Mouse (Mus musculus): Measurements from ENCODE around the gene Vmn2r13. TPM values are rescaled to one million over a fixed set of nuclear protein-coding genes. Genes with fewer than 3 reads are reported as not detected.
"Not testable (repeated sequence)": the region's sequence is repeated elsewhere in the genome, so short reads cannot be mapped to it uniquely, and the experiment has no call there.

The Vmn2r13 gene
- not detected in 2 replicates for polyA plus RNA-seq (2016; fragmentation: Nextera tagmentation; extraction: Ambion mirVana)

DNA sequence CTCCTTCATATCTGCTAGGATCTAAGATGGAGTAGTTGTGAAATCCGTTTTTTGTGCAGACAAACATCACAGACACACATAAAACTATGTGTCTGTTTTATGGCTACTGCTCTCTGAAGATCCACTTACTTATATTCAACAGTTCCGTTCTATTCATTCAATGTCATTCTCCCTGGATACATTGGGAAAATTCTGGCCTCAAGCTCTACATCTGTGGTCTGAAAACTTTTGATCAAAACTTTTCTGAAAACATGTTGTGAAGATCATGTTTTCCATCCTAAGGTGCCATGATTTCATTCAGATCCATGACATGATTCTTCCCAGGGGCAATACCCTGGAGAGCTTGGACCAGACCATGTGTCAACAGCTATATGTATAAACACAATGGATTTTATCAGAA lies at the start of gene Vmn2r13:
Gene Vmn2r13 (minus strand): TSS at position 101 of the 400 bp plus-strand sequence.
- ATAC-seq (ENCODE audit: low FRiP score, low read depth); H3K27ac ChIP-seq; H3K9ac ChIP-seq; H3K36me3 ChIP-seq; H3K27me3 ChIP-seq (replicated peaks); H3K4me2 ChIP-seq (replicated peaks); H3K9me3 ChIP-seq; H3K4me3 ChIP-seq; H3K4me1 ChIP-seq: not testable (repeated sequence)
- WGBS: 58% methylated on average over 2 of the region's 2 CpGs

GRCm38 (mm10) chr5:109224608-109225007 lies 32.6 kb upstream of the Vmn2r13 start, which contains the start of gene Vmn2r14:
TSS of gene Vmn2r14 (minus strand) at chr5:109224708.
- no peak within 1 kb of the TSS for H3K4me3 ChIP-seq
- no peaks in the 10 kb centered on the region for H3K4me1 ChIP-seq

DNA sequence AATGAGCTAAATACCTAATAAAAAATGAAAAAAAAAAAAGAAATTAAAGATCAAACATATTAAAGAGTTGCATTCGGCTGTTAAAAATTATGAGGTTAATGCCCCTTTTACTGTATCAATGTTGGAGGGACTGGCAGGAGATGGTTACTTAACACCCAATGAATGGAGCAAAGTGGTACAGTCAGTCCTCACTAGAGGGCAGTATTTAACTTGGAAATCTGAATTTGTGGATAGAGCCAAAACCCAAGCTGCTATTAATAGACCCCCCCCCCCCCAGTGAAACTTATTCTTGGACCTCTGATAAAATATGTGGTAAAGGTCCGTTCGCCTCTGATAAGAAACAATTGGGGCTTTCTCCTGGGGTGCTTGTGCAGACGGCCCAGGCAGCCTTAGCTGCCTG lies 25.1 kb downstream of the Vmn2r13 start:
- WGBS: 92% methylated on average over 4 of the region's 4 CpGs

More at GRCm38 (mm10) chr5:109224608-109225007, 32.6 kb upstream of the Vmn2r13 start, which contains the start of gene Vmn2r14:
- Histone ChIP-seq H3K9me3 (peaks cover 11% of the 10 kb centered on the region), H3K27me3 (replicated peaks) (no peaks in the 10 kb centered on the region), H3K27ac (no peak within 1 kb of the TSS), H3K36me3 (no peaks in the 10 kb centered on the region), H3K4me2 (replicated peaks) (no peak within 1 kb of the TSS), H3K9ac (no peak within 1 kb of the TSS)
- WGBS: 71% methylated on average over 3 of the region's 3 CpGs
- ATAC-seq (ENCODE audit: low FRiP score, low read depth): no peak

DNA sequence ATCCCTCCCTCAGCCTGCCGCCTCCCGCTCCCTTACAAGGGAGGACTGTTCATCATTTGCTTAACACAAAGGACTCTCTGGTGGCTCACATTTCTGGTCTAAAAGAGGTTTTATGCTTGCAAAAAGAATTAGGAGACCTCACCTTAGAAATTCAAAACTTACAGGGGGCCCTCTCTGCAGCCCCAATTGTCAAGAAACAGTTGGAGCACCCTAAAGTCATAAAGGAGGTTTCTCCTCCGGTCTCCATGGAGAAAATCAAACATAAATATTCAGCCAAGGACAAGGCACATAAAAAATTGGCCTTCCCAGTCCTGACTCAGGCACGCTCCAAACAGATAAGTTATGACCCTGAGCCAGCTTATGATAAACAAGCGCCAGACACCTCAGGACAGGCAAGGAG lies 31.9 kb downstream of the Vmn2r13 start:
- Histone ChIP-seq H3K4me3 (no peak overlapping the region), H3K4me2 (replicated peaks) (no peak overlapping the region), H3K27ac (no peak overlapping the region), H3K9me3 (peaks cover 11% of the 10 kb centered on the region), H3K27me3 (replicated peaks) (no peaks in the 10 kb centered on the region), H3K4me1 (no peaks in the 10 kb centered on the region), H3K36me3 (no peaks in the 10 kb centered on the region), H3K9ac (no peak overlapping the region)
- ATAC-seq (ENCODE audit: low FRiP score, low read depth): no peak
- WGBS: 84% methylated on average over 5 of the region's 5 CpGs

More for the DNA sequence above, 25.1 kb downstream of the Vmn2r13 start:
- not testable (repeated sequence) for H3K36me3 ChIP-seq; H3K4me1 ChIP-seq; H3K27me3 ChIP-seq (replicated peaks); ATAC-seq (ENCODE audit: low FRiP score, low read depth); H3K9ac ChIP-seq; H3K4me3 ChIP-seq; H3K9me3 ChIP-seq; H3K4me2 ChIP-seq (replicated peaks); H3K27ac ChIP-seq

- not testable (repeated sequence) for H3K4me3 ChIP-seq; H3K4me1 ChIP-seq; H3K4me2 ChIP-seq (replicated peaks); H3K36me3 ChIP-seq; H3K27me3 ChIP-seq (replicated peaks); H3K27ac ChIP-seq; H3K9ac ChIP-seq; ATAC-seq (ENCODE audit: low FRiP score, low read depth)
- WGBS: 58% methylated on average over 1 of the region's 1 CpGs
- H3K9me3 ChIP-seq: peaks cover 11% of the 10 kb centered on the region
Measured at GRCm38 (mm10) chr5:109159576-109159975, 32.4 kb downstream of the Vmn2r13 start.

DNA sequence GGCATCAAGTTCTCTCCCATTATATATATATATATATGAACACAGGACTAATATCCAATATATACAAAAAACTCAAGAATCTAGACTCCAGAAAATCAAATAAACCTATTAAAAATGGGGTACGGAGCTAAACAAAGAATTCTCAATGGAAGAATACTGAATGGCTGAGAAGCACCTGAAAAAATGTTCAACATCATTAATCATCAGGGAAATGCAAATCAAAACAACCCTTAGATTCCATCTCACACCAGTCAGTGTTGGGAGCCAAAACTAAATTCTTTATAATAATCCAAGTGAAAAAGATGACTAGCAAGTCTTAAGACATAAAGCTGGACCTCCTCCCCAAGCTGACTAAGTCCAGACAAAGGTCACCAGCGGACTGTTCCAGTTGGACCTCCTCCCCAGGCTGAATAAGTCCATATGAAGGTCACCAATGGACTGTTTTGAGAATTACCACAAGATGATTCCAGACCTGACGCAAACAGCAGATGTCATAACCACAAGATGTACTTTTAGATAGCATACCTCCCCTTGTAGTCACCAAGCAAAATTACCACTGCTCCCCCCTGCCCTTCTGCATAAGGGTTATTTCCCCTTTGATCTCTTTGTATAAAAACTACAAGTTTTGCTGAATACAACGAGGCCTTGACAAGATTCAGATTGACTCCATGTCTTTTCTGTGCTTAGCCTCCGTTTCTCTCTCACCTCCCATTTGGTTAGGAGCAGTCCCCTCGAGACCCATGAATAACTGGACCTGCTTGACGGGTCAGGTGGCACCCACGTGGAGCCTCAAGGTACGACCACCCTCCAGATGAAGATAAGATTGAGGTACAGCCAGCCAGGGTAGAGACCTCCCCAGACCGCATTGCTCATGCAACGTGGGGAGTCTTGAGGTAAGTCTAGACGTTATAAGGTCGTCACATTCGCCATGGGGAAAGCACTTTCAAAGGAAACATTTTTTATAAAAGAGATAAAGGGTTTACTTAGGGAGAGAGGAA lies 33.2 kb downstream of the Vmn2r13 start:
- not testable (repeated sequence) for H3K36me3 ChIP-seq; H3K4me1 ChIP-seq; H3K27me3 ChIP-seq (replicated peaks); H3K4me3 ChIP-seq; H3K27ac ChIP-seq; ATAC-seq (ENCODE audit: low FRiP score, low read depth); H3K4me2 ChIP-seq (replicated peaks); H3K9ac ChIP-seq
- 81% methylated on average over 14 of the region's 14 CpGs for WGBS
- peaks cover 12% of the 10 kb centered on the region for H3K9me3 ChIP-seq

DNA sequence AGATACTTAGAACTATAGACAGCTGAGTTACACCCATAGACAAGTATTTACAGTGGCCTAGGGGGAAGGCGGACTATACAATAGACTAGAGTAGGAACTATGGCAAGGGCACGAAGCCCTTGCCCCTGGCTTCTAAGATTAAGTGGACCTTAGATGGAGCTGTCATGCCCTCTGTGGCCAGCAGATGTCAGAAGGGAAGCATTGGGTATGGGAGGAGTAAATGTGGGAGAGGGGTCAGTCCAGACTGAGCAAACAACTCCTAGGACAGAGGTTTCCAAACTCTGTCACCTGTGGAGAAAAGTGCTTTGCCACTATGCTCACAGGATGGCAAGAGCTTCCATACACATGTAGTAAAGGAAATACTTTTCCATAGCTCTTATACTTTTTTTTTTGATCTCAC lies 52.5 kb downstream of the Vmn2r13 start:
- WGBS: 75% methylated on average over 2 of the region's 2 CpGs

GRCm38 (mm10) chr5:109136731-109137130 lies 55.3 kb downstream of the Vmn2r13 start:
- Histone ChIP-seq H3K9ac (no peak overlapping the region), H3K27ac (no peak overlapping the region), H3K9me3 (peaks cover 18% of the 10 kb centered on the region; the same call in 1 of the 2 replicates), H3K4me1 (no peaks in the 10 kb centered on the region), H3K4me2 (replicated peaks) (no peak overlapping the region), H3K36me3 (no peaks in the 10 kb centered on the region), H3K4me3 (no peak overlapping the region), H3K27me3 (replicated peaks) (no peaks in the 10 kb centered on the region)
- 81% methylated on average over 2 of the region's 2 CpGs for WGBS
- ATAC-seq (ENCODE audit: low FRiP score, low read depth): no peak

More for the DNA sequence above, 52.5 kb downstream of the Vmn2r13 start:
- no peaks in the 10 kb centered on the region for H3K27me3 ChIP-seq (replicated peaks)
- no peak overlapping the region for H3K27ac ChIP-seq
- no peak overlapping the region for H3K4me2 ChIP-seq (replicated peaks)
- no peak overlapping the region for H3K9ac ChIP-seq
- H3K4me1 ChIP-seq: no peaks in the 10 kb centered on the region
- H3K4me3 ChIP-seq: no peak overlapping the region
- ATAC-seq (ENCODE audit: low FRiP score, low read depth): no peak
- no peaks in the 10 kb centered on the region for H3K36me3 ChIP-seq
- 0 out of 2 replicates have a peak, but pooled peaks cover 15% of the 10 kb centered on the region for H3K9me3 ChIP-seq

Other genes with a start within 250 kb of the Vmn2r13 start
- gene Vmn2r10, start 185.7 kb downstream of the Vmn2r13 start, polyA plus RNA-seq (2016; fragmentation: Nextera tagmentation; extraction: Ambion mirVana): not detected in 2 replicates
- not detected in 2 replicates for gene Vmn2r11, start 132.6 kb downstream of the Vmn2r13 start, polyA plus RNA-seq (2016; fragmentation: Nextera tagmentation; extraction: Ambion mirVana)
- gene Vmn2r12, start 94.2 kb downstream of the Vmn2r13 start, polyA plus RNA-seq (2016; fragmentation: Nextera tagmentation; extraction: Ambion mirVana): not detected in 2 replicates
- not detected in 2 replicates for gene Vmn2r14, start 32.5 kb upstream of the Vmn2r13 start, polyA plus RNA-seq (2016; fragmentation: Nextera tagmentation; extraction: Ambion mirVana)
- gene Vmn2r15, start 105.4 kb upstream of the Vmn2r13 start, polyA plus RNA-seq (2016; fragmentation: Nextera tagmentation; extraction: Ambion mirVana): not detected in 2 replicates
- not detected in 2 replicates for gene Vmn2r16, start 138.0 kb upstream of the Vmn2r13 start, polyA plus RNA-seq (2016; fragmentation: Nextera tagmentation; extraction: Ambion mirVana)
- not detected in 2 replicates for gene Vmn2r17, start 227.5 kb upstream of the Vmn2r13 start, polyA plus RNA-seq (2016; fragmentation: Nextera tagmentation; extraction: Ambion mirVana)

Measured in neural tube, embryonic 12.5 days (tissue).